Mouse (Mus musculus) stomach, embryonic 15.5 days (tissue): ENCODE measurements at regions not wholly inside any gene's neighbourhood (a gene's known extent, or its start where the extent isn't known, plus 50 kb on each side); places are given as distances from the start of the nearest gene placed in this dataset.
"Not testable (repeated sequence)": the region's sequence is repeated elsewhere in the genome, so short reads cannot be mapped to it uniquely, and the experiment has no call there.

ENCODE experiments used
- ATAC-seq: fragments of 200-750 bp; cut with Nextera tagmentation; 2 replicates; pipeline ENCODE4 v1.8.0; 2017; ENCODE audit warnings: low read depth, moderate number of reproducible peaks, moderate TSS enrichment; ENCODE audit not compliant: insufficient read depth, low FRiP score
- H3K27ac ChIP-seq: fragments of 300-500 bp; sonication (generic); 2 replicates; pipeline ENCODE4 v1.5.1; 2015; ENCODE audit warnings: mild to moderate bottlenecking, inconsistent platforms
- H3K27me3 ChIP-seq: fragments of 300-500 bp; sonication (generic); replicated peaks from 2 replicates; pipeline ENCODE4 v1.6.1; 2015; ENCODE audit warnings: inconsistent platforms
- H3K36me3 ChIP-seq: fragments of 300-500 bp; sonication (generic); 2 replicates; pipeline ENCODE4 v1.6.1; 2015; ENCODE audit warnings: inconsistent platforms
- H3K4me1 ChIP-seq: fragments of 300-500 bp; sonication (generic); 2 replicates; pipeline ENCODE4 v1.6.1; 2015; ENCODE audit warnings: inconsistent platforms
- H3K4me2 ChIP-seq: fragments of 300-500 bp; sonication (generic); 2 replicates; pipeline ENCODE4 v1.6.1; 2015; ENCODE audit warnings: mild to moderate bottlenecking, inconsistent platforms
- H3K4me3 ChIP-seq: fragments of 300-500 bp; sonication (generic); replicated peaks from 2 replicates; pipeline ENCODE4 v1.5.1; 2015; ENCODE audit warnings: inconsistent platforms
- H3K9ac ChIP-seq: fragments of 300-500 bp; sonication (generic); 2 replicates; pipeline ENCODE4 v1.6.1; 2015; ENCODE audit warnings: inconsistent platforms
- H3K9me3 ChIP-seq: fragments of 300-500 bp; sonication (generic); 2 replicates; pipeline ENCODE4 v1.6.1; 2016; ENCODE audit warnings: inconsistent platforms
- WGBS: fragments of 180-500 bp; shearing (Covaris S2); methylation state at CpG from one replicate; pipeline ENCODE4 v1.1.7; 2015; 5-methylcytosine and 5-hydroxymethylcytosine counted together

GRCm38 (mm10) chr8:20057626-20058025 is 154.4 kb downstream of the Gm31371 start:
- H3K4me1 ChIP-seq, H3K27ac ChIP-seq, H3K9ac ChIP-seq, H3K4me3 ChIP-seq, H3K9me3 ChIP-seq, H3K27me3 ChIP-seq, ATAC-seq, H3K36me3 ChIP-seq, H3K4me2 ChIP-seq: not testable (repeated sequence)
- 58% methylated on average over 2 of the region's 3 CpGs for WGBS

- not testable (repeated sequence) for H3K27ac ChIP-seq, H3K36me3 ChIP-seq, H3K4me3 ChIP-seq, H3K9me3 ChIP-seq, H3K4me1 ChIP-seq, H3K27me3 ChIP-seq, H3K4me2 ChIP-seq, H3K9ac ChIP-seq, ATAC-seq
- 80% methylated on average over 5 of the region's 5 CpGs for WGBS
These were observed 194.9 kb downstream of the Gm31371 start for GRCm38 (mm10) chr8:20098121-20098520.

- no CpG with 5 or more reads among the region's 1 CpGs for WGBS
These were observed 197.0 kb downstream of the Gm31371 start for GRCm38 (mm10) chr8:20100241-20100640.

GRCm38 (mm10) chr8:20102374-20102773 is 199.2 kb downstream of the Gm31371 start:
- H3K36me3 ChIP-seq, H3K4me3 ChIP-seq, H3K27ac ChIP-seq, H3K9me3 ChIP-seq, H3K4me1 ChIP-seq, H3K9ac ChIP-seq, ATAC-seq, H3K27me3 ChIP-seq, H3K4me2 ChIP-seq: not testable (repeated sequence)
- WGBS, result no CpG with 5 or more reads among the region's 2 CpGs

More at GRCm38 (mm10) chr8:20100241-20100640, 197.0 kb downstream of the Gm31371 start:
- not testable (repeated sequence) for H3K27me3 ChIP-seq, ATAC-seq, H3K27ac ChIP-seq, H3K9ac ChIP-seq, H3K4me1 ChIP-seq, H3K9me3 ChIP-seq, H3K4me3 ChIP-seq, H3K4me2 ChIP-seq, H3K36me3 ChIP-seq

- H3K27me3 ChIP-seq, H3K27ac ChIP-seq, H3K9ac ChIP-seq, H3K36me3 ChIP-seq, H3K4me3 ChIP-seq, H3K9me3 ChIP-seq, H3K4me1 ChIP-seq, ATAC-seq, H3K4me2 ChIP-seq: not testable (repeated sequence)
- WGBS, result 83% methylated on average over 1 of the region's 2 CpGs
These were observed 204.0 kb downstream of the Gm31371 start for GRCm38 (mm10) chr8:20107154-20107553.

GRCm38 (mm10) chr8:20116785-20117184 is 213.6 kb downstream of the Gm31371 start:
- H3K27ac ChIP-seq, H3K4me1 ChIP-seq, H3K27me3 ChIP-seq, H3K4me2 ChIP-seq, H3K36me3 ChIP-seq, H3K4me3 ChIP-seq, ATAC-seq, H3K9me3 ChIP-seq, H3K9ac ChIP-seq: not testable (repeated sequence)
- 70% methylated on average over 2 of the region's 2 CpGs for WGBS

- H3K4me3 ChIP-seq, H3K9ac ChIP-seq, H3K4me1 ChIP-seq, H3K27ac ChIP-seq, H3K27me3 ChIP-seq, H3K4me2 ChIP-seq, ATAC-seq, H3K9me3 ChIP-seq, H3K36me3 ChIP-seq: not testable (repeated sequence)
- WGBS, result 78% methylated on average over 4 of the region's 4 CpGs
These were observed 216.4 kb downstream of the Gm31371 start for GRCm38 (mm10) chr8:20119581-20119980.

GRCm38 (mm10) chr8:20120186-20120585 is 217.0 kb downstream of the Gm31371 start:
- not testable (repeated sequence) for H3K4me2 ChIP-seq, H3K4me3 ChIP-seq, H3K27me3 ChIP-seq, ATAC-seq, H3K4me1 ChIP-seq, H3K36me3 ChIP-seq, H3K9ac ChIP-seq, H3K9me3 ChIP-seq, H3K27ac ChIP-seq
- WGBS, result 95% methylated on average over 2 of the region's 2 CpGs

GRCm38 (mm10) chr8:20121391-20121909 is 218.3 kb downstream of the Gm31371 start:
- not testable (repeated sequence) for ATAC-seq, H3K9me3 ChIP-seq, H3K4me1 ChIP-seq, H3K4me2 ChIP-seq, H3K4me3 ChIP-seq, H3K9ac ChIP-seq, H3K36me3 ChIP-seq, H3K27me3 ChIP-seq, H3K27ac ChIP-seq
- WGBS, result 94% methylated on average over 10 of the region's 11 CpGs

- H3K27ac ChIP-seq, result peak overlapping the region; percentile 61; the same call in 1 of the 2 replicates
- H3K4me2 ChIP-seq, result peak overlapping the region; percentile 40
- ATAC-seq, result peak; percentile 100
- 9% methylated on average over 71 of the region's 72 CpGs for WGBS
- not testable (repeated sequence) for H3K9me3 ChIP-seq, H3K4me1 ChIP-seq, H3K36me3 ChIP-seq, H3K27me3 ChIP-seq
- H3K4me3 ChIP-seq, result peak overlapping the region; percentile 58
- peak overlapping the region; percentile 65 for H3K9ac ChIP-seq
These were observed 219.1 kb downstream of the Gm31371 start for GRCm38 (mm10) chr8:20122067-20122925.

GRCm38 (mm10) chr8:20123545-20123944 is 220.4 kb downstream of the Gm31371 start:
- WGBS, result 87% methylated on average over 5 of the region's 5 CpGs
- not testable (repeated sequence) for H3K4me3 ChIP-seq, H3K27ac ChIP-seq, H3K9ac ChIP-seq, H3K36me3 ChIP-seq, H3K9me3 ChIP-seq, H3K4me1 ChIP-seq, ATAC-seq, H3K4me2 ChIP-seq, H3K27me3 ChIP-seq

- not testable (repeated sequence) for H3K36me3 ChIP-seq, H3K4me3 ChIP-seq, H3K4me1 ChIP-seq, H3K27ac ChIP-seq, H3K27me3 ChIP-seq, ATAC-seq, H3K9ac ChIP-seq, H3K4me2 ChIP-seq, H3K9me3 ChIP-seq
- no CpG with 5 or more reads among the region's 1 CpGs for WGBS
These were observed 227.4 kb downstream of the Gm15319 start for GRCm38 (mm10) chr8:20135626-20136025.
